Mouse (Mus musculus) right cerebral cortex, adult 2 months (tissue): ENCODE measurements at regions not wholly inside any gene's neighbourhood (a gene's known extent, or its start where the extent isn't known, plus 50 kb on each side); places are given as distances from the start of the nearest gene placed in this dataset.

ENCODE experiments used
- DNase-seq, 2 experiments: peaks; one replicate each; pipeline ENCODE4 v3.0.0; 2021 to 2022; ENCODE audit warnings: low spot score in 2 of 2

DNA sequence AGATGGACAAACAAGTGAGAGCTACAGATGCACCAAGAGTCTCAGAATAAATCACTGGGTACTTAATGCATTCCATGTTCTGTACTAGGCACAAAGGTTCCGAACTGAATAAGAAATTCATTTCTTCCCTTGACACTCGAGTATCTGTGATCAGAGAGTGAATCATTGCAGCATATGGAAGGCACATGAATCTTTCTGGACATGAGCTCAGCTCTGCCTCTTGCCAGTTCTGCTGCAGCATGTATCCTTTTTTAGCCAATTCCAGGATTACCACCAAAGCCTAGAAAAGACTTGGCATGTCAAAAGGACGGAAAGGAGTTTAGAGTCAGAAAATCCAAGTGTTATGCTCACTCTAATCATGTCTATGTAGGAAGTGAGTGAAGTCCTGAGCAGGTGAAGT is 567.0 kb downstream of the Fam181b start:
- DNase-seq: no peak

DNA sequence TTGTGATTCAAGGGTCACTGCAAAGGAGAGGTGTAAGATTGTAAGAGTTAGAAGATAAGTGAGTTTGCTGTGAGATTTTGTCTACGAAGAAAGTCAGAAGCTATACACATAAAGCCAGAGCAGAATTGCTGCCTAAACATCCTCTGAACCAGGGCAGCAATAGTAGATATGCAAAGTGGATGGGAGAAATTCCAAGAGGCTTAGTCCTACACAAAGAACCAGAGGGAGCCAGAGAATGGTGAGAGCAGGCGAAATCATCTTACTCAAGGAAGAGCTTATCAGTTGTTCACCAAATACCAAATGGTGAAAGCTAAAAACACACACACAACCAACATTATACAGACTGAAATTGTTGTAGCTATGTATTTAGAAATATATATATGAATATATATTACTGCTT is 586.1 kb downstream of the Fam181b start:
- DNase-seq: no peak

DNA sequence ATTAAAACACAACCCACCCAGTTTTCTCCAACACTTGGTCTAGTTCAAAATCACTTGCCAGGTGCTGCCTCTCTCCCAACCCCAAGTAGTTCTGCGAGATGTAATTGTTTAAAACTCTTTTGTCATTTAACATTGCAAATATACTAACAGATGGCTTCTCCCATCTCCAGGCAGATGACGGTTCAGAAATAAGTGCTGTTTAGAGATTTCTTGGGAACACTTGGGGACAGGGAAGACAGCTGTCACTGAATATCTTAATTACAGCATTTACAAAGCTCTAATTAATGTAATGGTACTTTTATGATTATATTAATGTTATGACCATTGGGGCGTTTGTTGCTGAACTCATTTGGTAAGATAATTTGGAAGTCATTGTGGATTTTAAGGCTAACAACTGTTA is 592.2 kb downstream of the Fam181b start:
- peak in 1 of 2 experiments; percentile 2 for DNase-seq

DNA sequence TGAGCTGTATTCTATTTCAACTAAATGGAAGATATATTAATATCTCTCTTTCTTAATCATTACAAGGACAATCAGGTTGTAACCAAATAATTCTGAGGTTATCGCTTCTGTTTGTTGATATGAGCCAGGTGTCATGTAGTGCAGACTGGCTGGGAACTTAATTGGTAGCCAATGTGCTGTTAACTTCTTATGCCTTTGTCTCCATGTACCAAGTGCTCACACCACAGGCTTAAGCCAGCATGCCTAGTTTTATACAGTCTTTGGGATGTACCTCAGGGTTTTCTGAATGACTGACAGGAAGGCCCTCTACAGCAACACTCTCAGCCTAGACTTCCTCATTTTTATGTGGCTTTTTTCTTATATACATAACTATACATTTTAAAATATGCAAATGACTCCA is 592.8 kb downstream of the Fam181b start:
- no peak for DNase-seq
